Mouse (Mus musculus) left cerebral cortex, postnatal 14 days (tissue): ENCODE measurements around the gene Dip2b. TPM values are rescaled to one million over a fixed set of nuclear protein-coding genes. Genes with fewer than 3 reads are reported as not detected.

Experiments
- DNase-seq, 2 experiments: peaks; one replicate each; pipeline ENCODE4 v3.0.0; 2021 to 2022; ENCODE audit warnings: low spot score in 2 of 2, mixed read lengths in 1 of 2
- intact Hi-C: fragments of 180-260 bp; cut with DNase I; formaldehyde crosslinking; loops from one replicate; pipeline ENCODE4 v1.15.1; 2025
- long read RNA-seq, 2 experiments: library from polyadenylated mRNA; stranded (forward); transcript quantifications; one replicate each; pipeline ENCODE4 v2.0.0; 2021
- total RNA-seq, 2 experiments: library from RNA; stranded (reverse); gene quantifications; 2 replicates each; pipeline ENCODE4 v1.2.3; 2021

The Dip2b gene
- 10 to 100 TPM; 62.4 to 66.4 TPM for total RNA-seq
- long read RNA-seq, experiment 1, partial matches to known transcripts, result 27 of 35 reads
- long read RNA-seq, experiment 1, other reads (novel, unspliced or antisense), result 8 of 35 reads
- long read RNA-seq, experiment 2, partial matches to known transcripts, result 4 of 24 reads
- long read RNA-seq, experiment 2, other reads (novel, unspliced or antisense), result 20 of 24 reads

DNA sequence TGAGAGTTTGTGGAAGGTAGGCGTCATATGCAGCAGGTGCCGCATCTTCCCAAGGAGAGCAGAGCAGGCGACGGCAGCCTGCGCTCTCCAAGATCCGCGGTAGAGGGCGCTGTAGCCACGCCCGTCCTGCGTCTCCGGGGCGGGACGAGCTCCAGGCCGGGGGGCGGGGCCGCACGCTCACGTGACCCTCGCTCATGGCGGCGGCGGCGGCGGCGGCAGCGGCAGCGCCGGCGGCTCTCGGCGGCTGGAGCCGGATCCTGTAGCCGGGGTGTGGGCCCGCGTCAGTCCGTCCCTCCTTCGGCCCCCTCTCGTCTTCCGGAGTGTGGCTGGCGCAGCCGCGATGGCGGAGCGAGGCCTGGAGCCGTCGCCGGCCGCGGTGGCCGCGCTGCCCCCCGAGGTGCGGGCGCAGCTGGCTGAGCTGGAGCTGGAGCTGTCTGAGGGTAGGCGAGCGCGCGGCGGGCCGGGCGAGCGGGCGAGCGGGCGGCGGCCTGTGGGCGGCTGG, at the start of gene Dip2b:
Dip2b (plus strand) TSS at position 195 of the 502 bp plus-strand sequence.
- intact Hi-C loops, result loop anchor here (1.0 kb wide), 1 partner anchor 88 kb away; no protein-coding TSS in a partner anchor
- peak; percentile 96 to 98 for DNase-seq

DNA sequence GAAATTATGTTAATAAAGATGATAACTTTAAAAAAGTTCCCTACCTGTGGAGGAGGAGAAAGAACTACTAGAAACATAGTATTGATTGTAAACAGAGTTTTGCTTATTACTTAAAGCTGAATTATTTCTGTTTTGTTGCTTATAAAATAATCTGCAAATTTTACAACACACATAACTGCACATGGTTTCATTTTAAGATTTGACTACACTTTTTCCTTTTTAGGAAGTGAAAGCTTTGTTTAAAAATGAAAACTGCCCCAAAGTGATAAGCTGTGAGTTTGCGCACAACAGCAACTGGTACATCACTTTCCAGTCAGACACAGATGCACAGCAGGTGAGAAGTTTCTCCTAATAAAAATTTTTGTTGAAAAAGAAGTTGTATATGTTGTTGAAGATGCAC, 45.4 kb upstream of the Dip2b start:
- intact Hi-C loops, result no loop called here
- no peak for DNase-seq

DNA sequence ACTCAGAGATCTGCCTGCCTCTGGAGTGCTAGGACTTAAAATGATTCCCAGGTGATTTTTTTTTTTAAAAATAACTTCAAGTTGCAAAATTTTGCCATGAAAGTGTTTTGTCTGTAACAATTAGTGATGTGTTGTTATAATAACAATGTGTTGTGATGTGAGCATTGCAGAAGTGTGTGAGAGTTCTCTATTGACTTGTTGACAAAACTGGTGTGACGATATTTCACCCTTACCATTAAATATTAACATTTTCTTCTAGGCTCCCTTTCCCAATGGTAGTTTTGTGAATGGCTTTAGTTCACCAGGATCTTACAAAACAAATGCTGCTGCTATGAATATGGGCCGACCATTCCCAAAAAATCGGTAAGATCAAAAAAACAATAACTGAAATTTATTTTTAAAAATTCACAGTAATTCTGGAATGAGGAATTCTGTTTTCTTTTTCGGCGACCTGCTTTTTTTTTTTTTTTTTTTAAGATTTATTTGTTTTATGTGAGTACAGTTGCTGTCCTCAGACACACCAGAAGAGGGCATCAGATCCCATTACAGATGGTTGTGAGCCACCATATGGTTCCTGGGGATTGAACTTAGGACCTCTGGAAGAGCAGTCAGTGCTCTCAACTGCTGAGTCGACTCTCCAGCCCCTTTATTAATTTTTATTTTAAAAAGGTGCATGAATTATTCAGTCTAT, 41.2 kb upstream of the Dip2b start:
- intact Hi-C loops, result no loop called here
- DNase-seq, result no peak

DNA sequence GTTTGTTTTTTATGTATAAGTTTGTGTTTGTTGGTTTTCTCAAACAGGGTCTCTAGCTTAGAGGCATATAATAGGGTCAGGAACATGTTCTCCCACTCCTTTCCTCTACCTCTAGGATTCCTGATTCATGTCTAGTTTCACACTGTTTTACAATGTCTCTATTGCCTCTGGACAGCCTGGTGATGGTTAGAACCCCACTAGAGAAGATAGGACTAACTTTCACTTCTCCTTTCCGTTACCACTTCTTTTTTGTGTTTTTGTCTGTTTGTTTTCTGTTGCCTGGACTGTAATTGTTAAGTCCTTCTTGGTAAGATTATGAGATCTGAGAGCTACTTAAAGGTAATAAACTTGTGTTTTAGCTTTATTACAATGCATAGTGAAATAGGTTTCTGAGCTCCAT, 39.1 kb upstream of the Dip2b start:
- DNase-seq, result no peak
- intact Hi-C loops, result no loop called here

DNA sequence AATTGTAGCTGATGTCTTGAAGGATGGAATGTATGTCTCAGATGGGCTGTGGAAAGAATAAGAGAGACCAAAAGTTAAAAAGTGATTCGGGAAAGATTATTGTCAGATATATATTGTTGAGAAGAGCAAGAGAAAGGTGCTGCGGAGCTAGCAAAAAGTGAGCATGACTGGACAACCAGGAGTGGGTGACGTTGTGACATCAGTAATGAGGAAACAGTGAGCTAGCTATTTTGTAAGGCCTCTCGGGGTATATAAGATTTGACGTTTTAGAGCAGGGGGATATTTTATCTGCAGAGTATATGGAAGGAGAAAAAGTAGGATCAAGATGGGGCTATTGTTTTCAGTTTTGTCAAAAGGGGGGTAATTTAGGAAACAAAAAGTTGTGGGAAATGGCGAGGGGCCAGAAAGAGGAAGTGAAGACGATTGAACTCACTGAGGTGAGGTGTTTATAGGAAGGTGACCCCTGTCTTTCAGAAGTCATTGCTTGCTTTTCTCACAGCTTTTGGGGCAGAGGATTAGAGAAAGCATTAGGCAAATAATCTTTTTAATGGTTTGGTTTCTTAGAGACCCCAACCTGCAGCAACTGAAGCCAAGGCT, 33.7 kb upstream of the Dip2b start:
- no peak for DNase-seq
- intact Hi-C loops, result no loop called here

DNA sequence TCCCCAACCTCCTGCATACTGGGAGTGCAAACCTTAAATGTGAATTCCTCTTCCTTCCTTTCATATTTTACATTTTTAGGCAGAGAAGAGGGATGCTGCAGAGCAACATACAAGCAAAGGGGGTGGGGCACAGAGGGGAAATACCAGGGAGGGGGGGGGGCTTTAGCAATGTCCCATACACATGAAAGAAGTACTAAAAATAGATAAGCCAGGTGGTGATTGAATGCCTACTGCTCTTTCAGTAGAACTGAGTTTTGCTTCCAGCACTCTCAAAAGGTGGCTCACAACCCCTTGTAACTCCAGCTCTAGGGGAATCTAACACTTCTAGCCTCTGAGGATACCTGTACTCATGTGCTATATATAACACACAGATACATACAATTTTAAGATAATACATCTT, 32.3 kb upstream of the Dip2b start:
- intact Hi-C loops, result no loop called here
- DNase-seq, result no peak

DNA sequence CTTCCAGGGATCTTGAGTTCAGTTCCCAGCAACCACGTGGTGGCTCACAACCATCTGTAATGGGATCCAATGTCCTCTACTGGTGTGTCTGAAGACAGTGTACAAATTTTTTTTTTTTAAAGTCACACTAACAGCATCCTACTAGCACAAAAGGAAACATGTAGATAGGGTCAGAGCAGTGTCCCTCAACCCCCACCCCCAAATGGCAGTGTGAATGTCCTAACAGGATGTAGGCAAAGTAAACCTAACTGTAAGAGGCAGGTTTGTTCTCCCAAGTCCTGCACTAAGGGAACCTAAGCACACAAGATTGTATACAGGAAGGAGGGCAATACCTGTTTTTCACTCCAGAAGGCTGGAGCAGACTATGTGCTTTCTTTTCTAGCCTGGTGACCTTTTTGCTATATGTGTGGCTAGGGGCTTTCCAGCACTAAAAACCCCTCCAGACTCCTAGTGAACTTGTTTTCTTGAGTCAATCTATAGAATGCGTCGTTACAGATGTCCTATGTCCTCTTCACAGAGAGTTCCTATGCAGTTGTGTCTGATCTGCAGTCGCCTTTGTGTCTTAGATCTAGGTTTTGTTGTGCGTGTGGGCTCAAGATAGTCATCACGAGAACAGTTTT, 20.1 kb upstream of the Dip2b start:
- no peak for DNase-seq
- intact Hi-C loops, result no loop called here

DNA sequence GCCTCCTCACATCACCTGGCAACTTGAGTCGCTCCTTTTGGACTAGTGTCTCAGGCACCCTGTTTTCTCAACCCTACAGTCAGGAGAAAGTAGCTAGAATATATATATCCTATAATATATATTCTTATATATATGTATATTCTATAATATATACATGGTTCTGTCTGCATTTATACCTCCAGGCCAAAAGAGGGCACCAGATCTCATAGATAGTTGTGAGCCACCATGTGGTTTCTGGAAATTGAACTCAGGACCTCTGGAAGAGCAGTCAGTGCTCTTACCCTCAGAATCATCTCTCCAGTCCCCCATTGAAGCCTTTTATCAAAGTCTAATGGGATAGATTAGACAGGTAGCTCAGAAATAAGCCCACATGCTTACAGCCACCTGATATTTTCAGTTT, 17.3 kb upstream of the Dip2b start:
- intact Hi-C loops, result loop anchor here (10.0 kb wide), 2 partner anchors 354 to 434 kb away; no protein-coding TSS in a partner anchor
- no peak for DNase-seq

DNA sequence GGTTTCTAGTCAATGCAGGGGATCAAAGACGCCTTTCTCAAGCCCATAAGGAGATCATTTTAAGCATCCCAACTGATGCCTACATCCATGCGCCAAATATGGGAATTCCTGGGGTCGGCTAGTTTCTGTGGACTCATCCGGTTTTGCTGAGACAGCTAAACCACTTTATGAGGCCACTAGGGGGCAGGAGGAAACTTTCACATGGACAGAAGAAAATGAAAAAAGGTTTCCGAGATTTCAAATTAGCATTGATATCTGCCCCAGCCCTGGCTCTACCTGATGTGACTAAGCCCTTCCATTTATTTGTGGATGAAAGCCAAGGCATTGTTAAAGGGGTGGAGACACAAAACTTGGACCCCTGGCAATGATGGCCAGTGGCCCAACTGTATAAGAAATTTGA, 15.5 kb upstream of the Dip2b start:
- intact Hi-C loops, result loop anchor here (10.0 kb wide), 2 partner anchors 352 to 432 kb away; no protein-coding TSS in a partner anchor
- DNase-seq, result peak; percentile 63 to 66

DNA sequence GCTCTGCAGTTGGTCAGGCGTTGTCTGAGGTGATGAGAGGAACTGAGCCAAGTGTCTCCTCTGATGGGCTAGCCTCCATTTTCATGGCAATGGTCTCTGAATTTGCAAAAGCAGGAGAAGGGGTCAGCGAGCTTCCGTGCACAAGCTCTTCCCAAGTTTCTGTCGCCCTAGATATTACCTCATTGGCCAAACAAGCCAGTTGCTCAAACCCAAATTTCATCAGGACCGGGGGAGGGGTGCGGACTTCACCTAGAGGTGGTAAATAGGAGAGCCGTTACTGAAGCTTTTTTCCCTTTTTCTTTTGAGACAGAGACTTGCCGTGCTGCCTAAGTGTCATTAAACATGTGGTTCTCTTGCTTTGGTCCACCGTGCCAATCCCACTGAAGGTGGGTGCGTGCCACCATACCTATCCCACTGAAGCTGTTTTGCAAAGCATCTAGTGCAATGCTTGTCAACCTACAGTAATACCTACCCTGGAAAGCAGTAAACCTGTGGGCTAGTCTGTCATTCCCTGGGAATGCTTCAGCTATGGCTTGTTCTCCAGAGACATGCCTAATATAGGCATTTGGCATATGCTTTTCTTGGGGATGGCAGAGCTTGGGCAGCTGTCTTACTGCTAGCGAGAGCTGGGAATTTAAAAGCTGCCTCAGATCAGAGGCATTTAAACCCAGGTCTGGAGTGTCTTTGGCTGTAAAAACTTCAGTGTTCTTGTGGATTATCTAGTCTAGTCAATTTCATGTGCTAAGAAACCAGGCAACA, 13.2 kb upstream of the Dip2b start:
- no peak for DNase-seq
- intact Hi-C loops, result loop anchor here (10.0 kb wide), 2 partner anchors 350 to 430 kb away; no protein-coding TSS in a partner anchor

DNA sequence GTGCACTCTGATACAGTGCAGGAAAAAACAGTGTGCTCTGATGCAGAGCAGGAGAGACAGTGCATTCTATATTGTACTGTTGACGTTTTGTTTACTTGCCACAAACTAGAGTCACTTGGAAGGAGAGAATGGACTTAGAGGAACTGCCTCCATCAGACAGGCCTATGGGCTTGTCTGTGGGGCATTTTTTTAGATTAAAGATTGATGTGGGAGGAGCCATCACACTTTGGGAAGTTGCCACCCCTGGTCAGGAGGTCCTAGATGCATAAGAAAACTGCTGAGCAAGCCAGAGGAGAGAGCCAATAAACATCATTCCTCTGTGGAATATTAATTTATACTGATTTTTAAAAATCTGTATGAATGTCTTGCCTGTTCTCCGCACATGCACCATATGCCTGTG, 10.3 kb upstream of the Dip2b start:
- DNase-seq, result no peak
- intact Hi-C loops, result loop anchor here (10.0 kb wide), 2 partner anchors 347 to 427 kb away; no protein-coding TSS in a partner anchor

DNA sequence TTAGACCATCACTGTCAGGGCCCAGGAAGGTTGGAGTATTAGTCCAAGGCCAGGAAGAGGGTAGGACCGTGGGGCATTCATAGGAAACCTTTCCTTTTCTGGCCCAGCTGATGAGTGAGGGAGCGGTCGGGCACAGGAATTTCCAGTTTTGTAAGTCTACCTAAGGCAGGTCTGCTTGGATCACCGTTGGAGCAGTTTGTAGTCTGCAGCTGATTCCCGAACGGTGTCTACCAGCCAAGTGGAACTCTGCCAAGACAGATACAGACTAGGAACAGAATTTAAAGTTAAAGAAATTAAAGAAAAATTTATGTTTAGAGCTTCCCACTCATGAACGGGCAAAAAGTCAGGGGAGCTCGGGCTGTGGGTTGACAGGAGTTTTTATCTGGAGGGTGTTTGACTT, 9.0 kb upstream of the Dip2b start:
- intact Hi-C loops, result loop anchor here (10.0 kb wide), 2 partner anchors 345 to 425 kb away; no protein-coding TSS in a partner anchor
- peak; percentile 50 to 72 for DNase-seq

DNA sequence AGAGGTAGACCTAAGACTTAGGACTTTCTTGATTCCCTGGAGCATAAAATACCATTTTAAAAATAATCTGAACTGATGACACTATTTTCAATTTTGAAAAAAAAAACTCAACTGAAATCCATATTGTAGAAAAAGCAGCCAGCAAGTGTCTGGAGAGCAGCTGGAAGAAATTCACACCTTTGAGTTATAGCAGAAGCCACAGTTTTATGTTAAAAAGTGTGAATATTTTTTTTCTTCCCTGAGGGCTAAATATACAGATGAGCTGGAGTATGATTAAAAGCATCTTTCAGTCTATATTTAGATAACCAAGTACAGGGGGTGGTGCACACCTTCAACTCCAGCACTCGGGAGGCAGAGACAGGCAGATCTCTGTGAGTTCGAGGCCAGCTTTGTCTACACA, 8.6 kb upstream of the Dip2b start:
- intact Hi-C loops, result loop anchor here (10.0 kb wide), 2 partner anchors 345 to 425 kb away; no protein-coding TSS in a partner anchor
- DNase-seq, result peak in 1 of 2 experiments; percentile 75

DNA sequence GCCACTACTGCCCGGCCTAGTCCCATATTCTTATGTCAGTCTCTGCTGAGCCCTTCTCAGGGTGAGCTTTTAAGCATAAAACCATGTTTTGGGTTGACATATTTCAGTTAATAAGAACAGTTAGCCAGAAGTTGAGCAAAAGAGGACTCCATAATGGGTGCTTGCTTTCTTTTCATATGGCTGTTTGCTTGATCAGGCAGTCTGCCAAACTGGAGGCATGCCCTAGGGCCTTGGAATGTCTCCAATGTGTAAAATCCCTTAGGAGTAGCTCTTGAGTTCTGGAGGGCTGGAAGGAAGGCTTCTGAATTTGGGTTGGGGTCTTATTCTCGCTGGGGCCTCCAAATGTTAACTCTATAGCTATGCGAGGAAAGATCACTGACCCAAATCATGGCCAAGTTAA, 5.9 kb upstream of the Dip2b start:
- no peak for DNase-seq
- intact Hi-C loops, result no loop called here

DNA sequence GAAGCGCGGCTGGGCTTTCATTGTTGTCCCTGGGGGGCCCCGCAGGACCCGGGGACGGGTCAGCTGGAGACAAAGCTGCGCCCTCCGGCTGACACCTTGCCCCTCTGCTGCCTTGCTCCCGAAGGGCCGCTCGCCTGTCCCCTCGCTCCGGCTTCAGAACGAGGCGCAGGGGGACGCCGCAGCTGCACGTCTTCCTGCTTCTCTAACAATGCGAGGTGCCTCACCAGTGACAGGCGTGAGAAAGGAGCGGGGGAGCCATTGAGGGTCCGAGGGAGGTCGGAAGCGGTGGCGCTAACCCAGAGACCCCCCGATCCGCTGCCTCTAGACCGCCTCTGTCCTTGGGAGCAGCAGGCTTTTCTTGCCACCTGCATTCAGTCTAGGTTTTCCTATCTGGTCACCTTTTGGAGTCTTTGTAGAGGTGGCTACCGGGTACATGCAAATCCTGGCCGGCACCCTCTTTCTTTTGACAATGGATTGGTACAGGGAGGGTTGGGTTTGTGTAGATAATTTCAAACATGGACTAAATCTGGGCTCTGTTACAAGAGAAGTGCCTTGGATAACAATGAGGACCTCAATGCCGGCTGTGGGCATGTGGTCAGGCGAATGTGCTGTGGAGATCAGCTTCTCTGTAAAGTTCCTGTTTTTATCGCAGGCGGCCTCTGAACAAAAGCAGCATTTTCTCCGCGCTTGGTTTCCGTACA, 687 bp downstream of the Dip2b start:
- intact Hi-C loops, result no loop called here
- DNase-seq, result peak; percentile 44 to 48

DNA sequence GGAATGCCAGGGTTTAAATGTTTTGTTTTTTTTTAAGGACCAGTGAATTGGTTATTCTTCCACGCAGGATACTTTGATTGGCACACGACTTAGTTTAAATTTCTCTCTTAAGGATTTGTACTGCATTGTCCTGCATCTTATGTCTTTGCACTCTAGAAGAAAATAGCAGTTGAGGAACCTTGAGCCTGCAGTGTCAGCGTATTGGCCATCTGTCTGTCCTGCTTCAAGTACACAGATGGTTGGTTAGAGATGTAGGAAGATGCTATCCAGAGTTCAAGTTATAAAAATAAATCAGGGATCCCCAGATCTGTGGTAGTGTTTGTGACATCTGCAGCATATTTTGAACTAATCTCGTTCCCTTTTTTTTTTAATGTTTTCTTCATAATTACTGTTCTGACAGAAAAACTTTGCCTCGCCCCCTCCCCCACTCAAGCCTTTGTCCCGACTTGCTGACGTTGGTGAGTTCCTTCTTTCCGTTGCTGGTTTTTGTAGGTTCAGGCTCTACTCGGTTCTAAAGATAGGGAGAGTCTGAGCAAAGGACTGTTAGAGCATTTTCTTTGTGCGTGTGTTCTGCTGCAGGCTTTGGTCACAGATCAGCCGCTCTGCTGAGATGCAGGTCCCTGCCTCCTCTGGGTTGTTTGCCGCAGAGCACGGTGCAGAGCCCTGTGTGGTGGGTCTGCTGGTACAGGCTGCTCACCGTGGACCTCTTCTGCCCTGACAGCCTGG, 2.2 kb downstream of the Dip2b start:
- intact Hi-C loops, result no loop called here
- peak in 1 of 2 experiments; percentile 20 for DNase-seq

DNA sequence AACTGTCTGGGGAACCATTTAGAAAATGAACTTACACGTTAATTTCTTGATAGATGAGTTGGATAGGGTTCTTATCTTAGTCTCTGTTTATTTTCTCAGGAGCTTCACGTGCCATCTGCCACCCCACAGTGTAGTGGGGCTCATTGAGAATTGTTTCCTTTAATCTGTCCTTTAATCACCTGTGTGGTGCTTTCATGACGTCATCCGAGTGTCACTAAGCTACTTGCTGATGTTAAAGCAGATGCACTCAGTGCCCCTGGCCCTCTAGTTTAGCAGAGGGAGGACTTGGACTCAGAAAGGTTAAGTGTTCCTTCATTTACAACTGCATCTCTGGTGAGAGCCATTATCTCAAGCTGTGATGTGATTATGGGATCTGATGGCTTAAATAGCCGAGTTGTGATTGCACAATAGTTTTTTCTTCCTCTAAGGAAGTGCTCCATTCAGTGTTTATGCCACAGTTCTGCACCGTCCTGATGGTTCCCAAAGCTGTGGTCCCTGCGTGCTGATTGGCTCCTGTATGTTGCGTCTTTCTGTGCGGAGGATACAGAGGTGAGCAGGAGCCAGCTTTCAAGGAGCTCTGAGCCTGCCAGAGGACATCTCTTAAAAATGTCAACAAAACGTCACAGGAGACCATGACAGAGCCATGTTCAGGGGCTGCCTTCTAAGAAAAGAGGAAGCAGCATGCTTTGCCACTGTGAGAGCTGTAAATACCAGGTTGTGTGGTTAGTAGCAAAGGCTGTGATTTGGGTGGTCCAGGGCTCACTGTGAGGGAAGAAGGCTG, 3.0 kb downstream of the Dip2b start:
- intact Hi-C loops, result no loop called here
- no peak for DNase-seq
